Mouse (Mus musculus) T-helper 2 cell (primary cell): ENCODE results near the gene Emc1.
"Not testable (repeated sequence)": the region's sequence is repeated elsewhere in the genome, so short reads cannot be mapped to it uniquely, and the experiment has no call there.

ENCODE experiments used
- in situ Hi-C: fragments of 300-600 bp; cut with MboI, MseI; formaldehyde crosslinking; loops from one replicate; pipeline ENCODE4 v1.15.1; 2025; ENCODE audit warnings: high pct_unique_total_duplicates

The Emc1 gene

GRCm38 (mm10) chr4:139352832-139353231 lies 445 bp downstream of the Emc1 start:
- in situ Hi-C loops, result no loop called here

- in situ Hi-C loops, result no loop called here
Measured at GRCm38 (mm10) chr4:139357211-139357610, 4.8 kb downstream of the Emc1 start.

- in situ Hi-C loops, result no loop called here
Measured at GRCm38 (mm10) chr4:139360761-139361548, 8.6 kb downstream of the Emc1 start.

- in situ Hi-C loops, result no loop called here
Measured at GRCm38 (mm10) chr4:139367336-139367735, 14.9 kb downstream of the Emc1 start.

GRCm38 (mm10) chr4:139368038-139368437 lies 15.7 kb downstream of the Emc1 start:
- in situ Hi-C loops, result no loop called here

- in situ Hi-C loops, result no loop called here
Measured at GRCm38 (mm10) chr4:139373130-139373529, 20.7 kb downstream of the Emc1 start.

GRCm38 (mm10) chr4:139373531-139373930 lies 21.1 kb downstream of the Emc1 start:
- in situ Hi-C loops, result no loop called here

GRCm38 (mm10) chr4:139379719-139380118 lies 27.3 kb downstream of the Emc1 start:
- in situ Hi-C loops, result no loop called here

GRCm38 (mm10) chr4:139380207-139380748 lies 27.9 kb downstream of the Emc1 start:
- in situ Hi-C loops, result no loop called here

GRCm38 (mm10) chr4:139380775-139381451 lies 28.5 kb downstream of the Emc1 start:
- in situ Hi-C loops, result no loop called here

- in situ Hi-C loops, result no loop called here
Measured at GRCm38 (mm10) chr4:139381452-139381845, 29.1 kb downstream of the Emc1 start.

GRCm38 (mm10) chr4:139382231-139382630 lies 29.8 kb downstream of the Emc1 start:
- in situ Hi-C loops, result no loop called here

GRCm38 (mm10) chr4:139385841-139386240 lies 33.5 kb downstream of the Emc1 start:
- in situ Hi-C loops, result not testable (repeated sequence)

- in situ Hi-C loops, result no loop called here
Measured at GRCm38 (mm10) chr4:139386869-139387319, 34.5 kb downstream of the Emc1 start.

- in situ Hi-C loops, result no loop called here
Measured at GRCm38 (mm10) chr4:139389557-139389956, 37.2 kb downstream of the Emc1 start.

GRCm38 (mm10) chr4:139395431-139395830 lies 43.0 kb downstream of the Emc1 start:
- in situ Hi-C loops, result loop anchor here (10.0 kb wide), 1 partner anchor 1659 kb away; no protein-coding TSS in a partner anchor

- in situ Hi-C loops, result no loop called here
Measured at GRCm38 (mm10) chr4:139400487-139400886, 48.1 kb downstream of the Emc1 start.

- in situ Hi-C loops, result no loop called here
Measured at GRCm38 (mm10) chr4:139403214-139403613, 50.8 kb downstream of the Emc1 start.

- in situ Hi-C loops, result no loop called here
Measured at GRCm38 (mm10) chr4:139411351-139411750, 59.0 kb downstream of the Emc1 start.

- in situ Hi-C loops, result no loop called here
Measured at GRCm38 (mm10) chr4:139417868-139418267, 65.5 kb downstream of the Emc1 start.

- in situ Hi-C loops, result no loop called here
Measured at GRCm38 (mm10) chr4:139421621-139422020, 69.2 kb downstream of the Emc1 start.

GRCm38 (mm10) chr4:139422409-139422808 lies 70.0 kb downstream of the Emc1 start:
- in situ Hi-C loops, result no loop called here

GRCm38 (mm10) chr4:139423270-139423669 lies 70.9 kb downstream of the Emc1 start:
- in situ Hi-C loops, result no loop called here
